Mouse (Mus musculus) erythroblast, embryonic 14.5 days (primary cell): ENCODE measurements around the gene Pgls.

ENCODE experiments used
- GATA1 ChIP-seq: IDR thresholded peaks from 2 replicates; pipeline ENCODE4 v1.6.1; 2012; ENCODE audit warnings: low read length, inconsistent platforms, mixed read lengths
- TAL1 ChIP-seq: IDR thresholded peaks from 3 replicates; pipeline ENCODE4 v1.6.1; 2012; ENCODE audit warnings: low read length, inconsistent platforms, mixed read lengths

- TF ChIP-seq GATA1 (no peak), TAL1 (no peak)
Measured at GRCm38 (mm10) chr8:71625088-71625487, 33.1 kb downstream of the Pgls start.
